Mouse (Mus musculus) MEL (cell line): ENCODE results near the gene Trp53i13. TPM values are rescaled to one million over a fixed set of nuclear protein-coding genes. Genes with fewer than 3 reads are reported as not detected.

Experiments used
- DNase-seq: peaks from one replicate; pipeline ENCODE4 v3.0.0; 2011; ENCODE audit warnings: low read depth, low spot score
- H3K27ac ChIP-seq: 2 replicates; pipeline ENCODE4 v1.5.1; 2012; ENCODE audit warnings: low read depth, mild to moderate bottlenecking, control low read depth, low read length, moderate library complexity; ENCODE audit not compliant: control insufficient read depth
- H3K27me3 ChIP-seq, 2 experiments: fragments of 150-350 bp in 1 of 2; sonication (generic) in 1 of 2; 2 replicates each; pipeline ENCODE4 v1.6.1; 2012; ENCODE audit warnings: low read length in 2 of 2, mild to moderate bottlenecking in 2 of 2, improper control_type of control experiment in 1 of 2, moderate library complexity in 1 of 2; ENCODE audit not compliant: insufficient read depth in 2 of 2, control insufficient read depth in 1 of 2
- H3K36me3 ChIP-seq, 2 experiments: 2 replicates each; pipeline ENCODE4 v1.6.1; 2012 to 2014; ENCODE audit warnings: low read length in 2 of 2, improper control_type of control experiment in 1 of 2, inconsistent platforms in 1 of 2, mild to moderate bottlenecking in 1 of 2; ENCODE audit not compliant: insufficient read depth in 2 of 2, control insufficient read depth in 1 of 2
- H3K4me1 ChIP-seq, 2 experiments: fragments of 150-350 bp in 1 of 2; sonication (generic) in 1 of 2; 2 replicates each; pipeline ENCODE4 v1.6.1; 2012; ENCODE audit warnings: low read length in 2 of 2, improper control_type of control experiment in 1 of 2, mild to moderate bottlenecking in 1 of 2; ENCODE audit not compliant: insufficient read depth in 2 of 2, control insufficient read depth in 1 of 2
- H3K4me3 ChIP-seq, 2 experiments: fragments of 150-350 bp in 1 of 2; sonication (generic) in 1 of 2; 2 replicates each; pipeline ENCODE4 v1.5.1; 2012; ENCODE audit warnings: low read depth in 2 of 2, low read length in 2 of 2, mild to moderate bottlenecking in 2 of 2, moderate library complexity in 2 of 2, control low read depth in 1 of 2, improper control_type of control experiment in 1 of 2; ENCODE audit not compliant: control insufficient read depth in 1 of 2, insufficient read depth in 1 of 2
- H3K79me2 ChIP-seq: 2 replicates; pipeline ENCODE4 v1.6.1; 2012; ENCODE audit warnings: mild to moderate bottlenecking, low read length, moderate library complexity; ENCODE audit not compliant: control insufficient read depth, poor library complexity, insufficient read depth
- H3K9ac ChIP-seq: 2 replicates; pipeline ENCODE4 v1.6.1; 2012; ENCODE audit warnings: low read depth, mild to moderate bottlenecking, control low read depth, low read length, moderate library complexity; ENCODE audit not compliant: control insufficient read depth, poor library complexity, severe bottlenecking
- H3K9me3 ChIP-seq: fragments of 150-350 bp; sonication (generic); replicated peaks from 2 replicates; pipeline ENCODE4 v1.6.1; 2012; ENCODE audit warnings: mild to moderate bottlenecking, low read length, improper control_type of control experiment, moderate library complexity; ENCODE audit not compliant: insufficient read depth
- BHLHE40 ChIP-seq: IDR thresholded peaks from 2 replicates; pipeline ENCODE4 v1.6.1; 2012; ENCODE audit warnings: low read depth, mild to moderate bottlenecking, inconsistent platforms, low read length, improper control_type of control experiment, borderline replicate concordance
- CHD1 ChIP-seq: IDR thresholded peaks from 2 replicates; pipeline ENCODE4 v1.6.1; 2012; ENCODE audit warnings: low read depth, mild to moderate bottlenecking, inconsistent platforms, low read length, improper control_type of control experiment
- CHD2 ChIP-seq: IDR thresholded peaks from 2 replicates; pipeline ENCODE4 v1.6.1; 2011; ENCODE audit warnings: low read length, improper control_type of control experiment
- CTCF ChIP-seq, 3 experiments: IDR thresholded peaks in 2 of 3; conservative IDR thresholded peaks in 1 of 3; 2 replicates each; pipeline ENCODE4 v1.5.1; 2011 to 2012; ENCODE audit warnings: low read length in 3 of 3, low read depth in 2 of 3, mild to moderate bottlenecking in 2 of 3, improper control_type of control experiment in 1 of 3, inconsistent platforms in 1 of 3, mixed read lengths in 1 of 3, moderate library complexity in 1 of 3; ENCODE audit not compliant: control insufficient read depth in 1 of 3, insufficient read depth in 1 of 3, poor library complexity in 1 of 3, severe bottlenecking in 1 of 3
- ELF1 ChIP-seq: IDR thresholded peaks from 2 replicates; pipeline ENCODE4 v1.6.1; 2014; ENCODE audit warnings: low read depth, mild to moderate bottlenecking, inconsistent platforms, low read length, improper control_type of control experiment, moderate library complexity
- GATA1 ChIP-seq: IDR thresholded peaks from 2 replicates; pipeline ENCODE4 v1.6.1; 2011; ENCODE audit warnings: low read depth, low read length, improper control_type of control experiment
- HCFC1 ChIP-seq: IDR thresholded peaks from 2 replicates; pipeline ENCODE4 v1.6.1; 2012; ENCODE audit warnings: low read depth, mild to moderate bottlenecking, inconsistent platforms, low read length, improper control_type of control experiment, moderate library complexity
- MAX ChIP-seq: IDR thresholded peaks from 2 replicates; pipeline ENCODE4 v1.6.1; 2011; ENCODE audit warnings: low read length, improper control_type of control experiment
- MXI1 ChIP-seq: IDR thresholded peaks from 2 replicates; pipeline ENCODE4 v1.6.1; 2011; ENCODE audit warnings: mild to moderate bottlenecking, low read depth, low read length, improper control_type of control experiment
- MYB ChIP-seq: IDR thresholded peaks from 2 replicates; pipeline ENCODE4 v1.6.1; 2011; ENCODE audit warnings: mild to moderate bottlenecking, low read depth, low read length, improper control_type of control experiment
- MYC ChIP-seq: IDR thresholded peaks from 2 replicates; pipeline ENCODE4 v1.6.1; 2011; ENCODE audit warnings: low read depth, mild to moderate bottlenecking, low read length, improper control_type of control experiment, moderate library complexity
- NELFE ChIP-seq: IDR thresholded peaks from 2 replicates; pipeline ENCODE4 v1.6.1; 2011; ENCODE audit warnings: low read depth, low read length, improper control_type of control experiment
- NRF1 ChIP-seq: IDR thresholded peaks from 2 replicates; pipeline ENCODE4 v1.6.1; 2014; ENCODE audit warnings: low read depth, mild to moderate bottlenecking, inconsistent platforms, low read length, improper control_type of control experiment, moderate library complexity; ENCODE audit not compliant: poor library complexity, insufficient read depth, severe bottlenecking
- POLR2A ChIP-seq, 2 experiments: IDR thresholded peaks; 2 replicates each; pipeline ENCODE4 v1.6.1; 2011 to 2012; ENCODE audit warnings: low read length in 2 of 2, mild to moderate bottlenecking in 2 of 2, control low read depth in 1 of 2, improper control_type of control experiment in 1 of 2, low read depth in 1 of 2, moderate library complexity in 1 of 2; ENCODE audit not compliant: control insufficient read depth in 1 of 2, insufficient read depth in 1 of 2, poor library complexity in 1 of 2
- POLR2AphosphoS2 ChIP-seq: IDR thresholded peaks from 2 replicates; pipeline ENCODE4 v1.6.1; 2011; ENCODE audit warnings: low read length, improper control_type of control experiment
- RCOR1 ChIP-seq: IDR thresholded peaks from 2 replicates; pipeline ENCODE4 v1.6.1; 2012; ENCODE audit warnings: low read depth, mild to moderate bottlenecking, inconsistent platforms, low read length, improper control_type of control experiment
- SIN3A ChIP-seq: IDR thresholded peaks from 2 replicates; pipeline ENCODE4 v1.6.1; 2012; ENCODE audit warnings: low read length, improper control_type of control experiment, inconsistent platforms
- SMC3 ChIP-seq: IDR thresholded peaks from 2 replicates; pipeline ENCODE4 v1.6.1; 2011; ENCODE audit warnings: low read depth, low read length, improper control_type of control experiment
- TAL1 ChIP-seq: IDR thresholded peaks from 2 replicates; pipeline ENCODE4 v1.6.1; 2012; ENCODE audit warnings: mild to moderate bottlenecking, inconsistent platforms, low read length, moderate library complexity, mixed read lengths
- TBP ChIP-seq: IDR thresholded peaks from 2 replicates; pipeline ENCODE4 v1.8.0; 2011; ENCODE audit warnings: low read depth, low read length, improper control_type of control experiment
- TCF12 ChIP-seq: IDR thresholded peaks from 2 replicates; pipeline ENCODE4 v1.6.1; 2014; ENCODE audit warnings: low read depth, mild to moderate bottlenecking, inconsistent platforms, low read length, improper control_type of control experiment, moderate library complexity
- UBTF ChIP-seq: IDR thresholded peaks from 2 replicates; pipeline ENCODE4 v1.6.1; 2012; ENCODE audit warnings: low read depth, mild to moderate bottlenecking, inconsistent platforms, low read length, improper control_type of control experiment, moderate library complexity, borderline replicate concordance; ENCODE audit not compliant: insufficient read depth
- USF2 ChIP-seq, 2 experiments: IDR thresholded peaks; 2 replicates each; pipeline ENCODE4 v1.6.1; 2011 to 2012; ENCODE audit warnings: improper control_type of control experiment in 2 of 2, low read length in 2 of 2, borderline replicate concordance in 1 of 2, inconsistent platforms in 1 of 2, low read depth in 1 of 2, mild to moderate bottlenecking in 1 of 2; ENCODE audit not compliant: insufficient read depth in 1 of 2
- ZKSCAN1 ChIP-seq: IDR thresholded peaks from 2 replicates; pipeline ENCODE4 v1.6.1; 2012; ENCODE audit warnings: low read depth, mild to moderate bottlenecking, inconsistent platforms, low read length, improper control_type of control experiment, moderate library complexity
- ZMIZ1 ChIP-seq: IDR thresholded peaks from 2 replicates; pipeline ENCODE4 v1.6.1; 2012; ENCODE audit warnings: low read depth, mild to moderate bottlenecking, inconsistent platforms, low read length, improper control_type of control experiment, moderate library complexity
- polyA plus RNA-seq, 2 experiments: library from polyadenylated mRNA; stranded (reverse) in 1 of 2; unstranded in 1 of 2; fragments of >175 nt in 1 of 2; fragments of >200 nt in 1 of 2; gene quantifications; 2 replicates each; pipeline versions ENCODE4 v1.2.1 to v1.2.4; 2012; ENCODE audit warnings: low replicate concordance in 2 of 2, low read depth in 1 of 2; ENCODE audit not compliant: insufficient read length in 2 of 2, insufficient read depth in 1 of 2, missing spikeins in 1 of 2
- total RNA-seq: library from RNA; depleted of rRNA; stranded (reverse); fragments of 300-350 nt; gene quantifications from 2 replicates; pipeline ENCODE4 v1.2.3, GENCODE M21; 2012

Gene Trp53i13
- total and polyA plus RNA-seq, 3 experiments, result 6.0 to 12.3 TPM; not detected in 1

DNA sequence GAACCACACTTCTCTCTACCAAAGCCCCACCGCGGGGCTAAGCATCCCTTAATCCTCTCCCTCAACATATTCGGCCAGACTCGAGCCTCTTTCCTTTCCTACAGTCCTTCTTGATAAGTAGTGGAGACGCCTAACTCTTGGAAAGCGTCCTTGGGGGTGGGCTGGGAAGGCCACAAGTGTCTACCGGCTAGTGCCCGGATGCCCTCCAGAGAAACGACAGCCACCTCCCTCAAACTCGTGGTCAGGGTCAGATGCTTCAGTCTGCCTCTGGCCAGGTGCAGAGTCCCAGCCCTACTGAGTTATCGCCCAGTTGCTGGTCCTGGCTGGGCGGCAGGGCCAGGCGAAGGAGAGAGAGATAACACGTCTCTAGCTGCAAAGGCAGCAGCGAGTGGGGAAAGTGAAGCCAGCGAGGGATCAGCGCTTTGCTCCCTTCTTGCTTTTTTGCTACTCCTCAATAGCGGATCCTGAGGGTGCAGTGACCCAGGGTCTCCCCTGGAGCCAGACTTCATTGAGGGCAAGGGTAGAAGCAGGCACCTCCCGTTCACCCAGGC lies 1.4 kb downstream of the Trp53i13 start (continued):
- TF ChIP-seq RCOR1, result no peak
- no peak for TF ChIP-seq MYC
- no peak for TF ChIP-seq CTCF (IDR thresholded peaks at IDR 0.05 in 2 of 3, conservative IDR thresholded peaks at IDR 0.05 in 1 of 3; ENCODE audit: control insufficient read depth in 1 of 3, insufficient read depth in 1 of 3, low read depth in 2 of 3, low read length in 3 of 3, poor library complexity in 1 of 3, severe bottlenecking in 1 of 3)

DNA sequence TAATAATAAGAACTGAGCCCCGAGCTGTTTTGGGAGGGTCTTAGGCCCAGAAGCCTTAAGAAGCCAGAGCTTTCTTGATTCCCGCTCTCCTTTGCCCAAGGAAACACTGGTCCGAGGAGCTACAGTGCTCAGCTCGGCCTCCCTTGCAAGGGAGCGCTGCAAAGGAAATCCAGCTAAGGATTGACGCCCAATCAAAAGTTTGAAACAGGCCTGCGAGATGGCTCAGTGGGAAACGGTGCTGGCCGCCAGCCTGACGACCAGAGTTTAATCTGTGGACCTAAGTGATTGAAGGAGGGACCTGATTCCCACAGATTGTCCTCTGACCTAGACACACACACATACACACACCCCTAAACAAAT lies 2.0 kb downstream of the Trp53i13 start:
- H3K9ac ChIP-seq, result peak overlapping the region; percentile 84
- no peaks in the 10 kb centered on the region for H3K27me3 ChIP-seq
- peaks cover 2 to 17% of the 10 kb centered on the region in 2 experiments; a peak in 3 of 4 replicates for H3K4me1 ChIP-seq
- TF ChIP-seq CHD2, result no peak
- TF ChIP-seq MXI1, result 0 out of 2 replicates have a peak, but pooled peaks have one; percentile 8
- TF ChIP-seq BHLHE40, result no peak
- 0 out of 2 replicates have a peak, but pooled peaks have one; percentile 37 for TF ChIP-seq MAX
- no peak for TF ChIP-seq SMC3
- TF ChIP-seq CHD1, result 0 out of 2 replicates have a peak, but pooled peaks have one; percentile 14
- no peak for TF ChIP-seq ZMIZ1
- no peak for TF ChIP-seq MYB
- 0 out of 2 replicates have a peak, but pooled peaks have one; percentile 6 for TF ChIP-seq MYC
- TF ChIP-seq HCFC1, result no peak; the same call in 1 of the 2 replicates
- no peak for TF ChIP-seq ZKSCAN1
- peak overlapping the region; percentile 43 for H3K27ac ChIP-seq
- peak overlapping the region; percentile 85 to 96 for H3K4me3 ChIP-seq
- no peak for DNase-seq
- H3K9me3 ChIP-seq, result no peaks in the 10 kb centered on the region
- H3K79me2 ChIP-seq, result peaks cover 2% of the 10 kb centered on the region; the same call in 1 of the 2 replicates
- H3K36me3 ChIP-seq, result peaks cover 0 to 8% of the 10 kb centered on the region in 2 experiments; a peak in 2 of 4 replicates

DNA sequence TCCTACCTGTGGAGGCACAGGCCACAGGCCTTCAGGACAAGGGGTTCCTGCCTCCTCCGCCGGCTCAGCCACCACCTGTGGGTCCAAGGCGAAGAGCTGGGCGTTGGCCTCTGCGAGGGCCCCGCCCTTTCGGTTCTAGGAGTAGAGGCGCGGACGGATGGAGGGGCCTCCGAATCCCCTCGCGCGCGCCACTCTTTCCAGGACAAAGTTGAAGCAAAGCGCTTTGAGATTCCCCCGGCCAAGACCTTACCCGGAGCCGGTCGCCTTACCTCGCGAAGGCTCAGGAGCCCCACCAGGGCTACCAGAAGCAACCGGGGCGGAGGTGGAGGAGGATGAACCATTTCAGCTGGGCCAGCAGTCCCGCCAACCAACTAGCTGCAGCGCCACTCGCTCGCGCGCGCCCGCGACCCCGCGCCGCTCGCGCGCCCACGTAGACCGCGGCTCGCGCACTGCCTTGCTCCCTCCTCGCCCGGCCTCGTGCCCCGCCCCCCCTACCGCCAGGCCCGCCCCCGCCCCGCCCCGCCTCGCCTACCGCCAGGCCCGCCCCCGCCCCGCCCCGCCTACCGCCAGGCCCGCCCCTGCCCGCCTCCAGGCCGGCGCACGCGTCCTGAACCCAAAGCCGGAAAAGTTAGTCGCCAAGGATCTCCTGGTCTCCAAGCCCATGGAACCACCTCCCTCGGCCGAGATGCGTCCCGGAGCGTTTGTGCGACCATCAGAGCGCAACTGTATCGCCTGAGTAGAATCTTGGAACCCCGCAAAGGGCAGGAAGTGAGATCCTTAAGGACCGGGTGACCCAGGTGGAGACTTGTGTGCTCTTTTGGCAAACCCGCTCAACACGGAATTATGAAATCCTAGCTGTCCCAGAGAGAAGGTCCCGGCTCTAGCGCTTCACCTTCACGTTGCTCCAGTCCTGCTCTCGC lies 2.6 kb downstream of the Trp53i13 start:
- peaks cover 2 to 21% of the 10 kb centered on the region in 2 experiments; a peak in 3 of 4 replicates for H3K4me1 ChIP-seq
- peak; percentile 94 for DNase-seq
- TF ChIP-seq TBP, result peak; percentile 24; the same call in 1 of the 2 replicates
- no peak for TF ChIP-seq USF2 (IDR thresholded peaks at IDR 0.05; ENCODE audit: borderline replicate concordance in 1 of 2, insufficient read depth in 1 of 2, low read depth in 1 of 2, low read length in 2 of 2)
- peak; percentile 51 to 88; a peak in 3 of 4 replicates for TF ChIP-seq POLR2A (IDR thresholded peaks at IDR 0.05; ENCODE audit: control insufficient read depth in 1 of 2, insufficient read depth in 1 of 2, low read depth in 1 of 2, low read length in 2 of 2, poor library complexity in 1 of 2)
- TF ChIP-seq SIN3A, result peak; percentile 73
- peak; percentile 31; the same call in 1 of the 2 replicates for TF ChIP-seq TCF12
- no peak for TF ChIP-seq TAL1
- TF ChIP-seq POLR2AphosphoS2, result peak; percentile 91
- TF ChIP-seq UBTF, result 0 out of 2 replicates have a peak, but pooled peaks have one; percentile 57
- TF ChIP-seq CHD2, result no peak
- TF ChIP-seq MYB, result no peak
- TF ChIP-seq CHD1, result peak; percentile 79; the same call in 1 of the 2 replicates
- TF ChIP-seq ZKSCAN1, result no peak
- TF ChIP-seq MXI1, result peak; percentile 71; the same call in 1 of the 2 replicates
- TF ChIP-seq GATA1, result no peak
- peak; percentile 84 for TF ChIP-seq NELFE
- TF ChIP-seq ZMIZ1, result peak; percentile 82
- peak; percentile 60; the same call in 1 of the 2 replicates for TF ChIP-seq ELF1
- TF ChIP-seq NRF1, result peak; percentile 77

More for the DNA sequence above, 2.6 kb downstream of the Trp53i13 start:
- no peaks in the 10 kb centered on the region for H3K27me3 ChIP-seq
- peaks cover 2% of the 10 kb centered on the region; the same call in 1 of the 2 replicates for H3K79me2 ChIP-seq
- peak overlapping the region; percentile 84 for H3K9ac ChIP-seq
- peak overlapping the region; percentile 43 for H3K27ac ChIP-seq
- peak overlapping the region; percentile 86 to 99 for H3K4me3 ChIP-seq
- H3K36me3 ChIP-seq, result peaks cover 0 to 8% of the 10 kb centered on the region in 2 experiments; a peak in 2 of 4 replicates
- H3K9me3 ChIP-seq, result no peaks in the 10 kb centered on the region
